Mouse (Mus musculus) CH12.LX (cell line): ENCODE results near the gene Slc13a2. TPM values are rescaled to one million over a fixed set of nuclear protein-coding genes. Genes with fewer than 3 reads are reported as not detected.

Experiments used
- DNase-seq: peaks from one replicate; pipeline ENCODE4 v3.0.0-alpha.2; 2013; ENCODE audit errors: extremely low read depth
- H3K27ac ChIP-seq: 2 replicates; pipeline ENCODE4 v1.5.1; 2012; ENCODE audit warnings: low read depth, mild to moderate bottlenecking, control low read depth, moderate library complexity; ENCODE audit not compliant: insufficient read depth
- H3K27me3 ChIP-seq: replicated peaks from 2 replicates; pipeline ENCODE3; 2012; ENCODE audit warnings: inconsistent platforms
- H3K36me3 ChIP-seq, 2 experiments: replicated peaks in 1 of 2; 2 replicates each; pipeline versions ENCODE3 to v1.6.1; 2012; ENCODE audit warnings: inconsistent platforms in 1 of 2, low read length in 1 of 2, mild to moderate bottlenecking in 1 of 2, mixed read lengths in 1 of 2, moderate library complexity in 1 of 2; ENCODE audit not compliant: control insufficient read depth in 1 of 2, insufficient read depth in 1 of 2
- H3K4me1 ChIP-seq, 2 experiments: 2 replicates each; pipeline ENCODE4 v1.6.1; 2012; ENCODE audit warnings: inconsistent platforms in 1 of 2, moderate library complexity in 1 of 2; ENCODE audit not compliant: insufficient read depth in 2 of 2, control insufficient read depth in 1 of 2
- H3K4me2 ChIP-seq: 2 replicates; pipeline ENCODE4 v1.6.1; 2012; ENCODE audit warnings: low read depth, mild to moderate bottlenecking, control low read depth; ENCODE audit not compliant: poor library complexity, insufficient read depth, severe bottlenecking
- H3K4me3 ChIP-seq, 3 experiments: fragments of 150-350 bp in 1 of 3; sonication (generic) in 1 of 3; replicated peaks in 1 of 3; 2 replicates each; pipeline versions ENCODE3 to v1.5.1; 2011 to 2012; ENCODE audit warnings: low read depth in 2 of 3, low read length in 2 of 3, mild to moderate bottlenecking in 2 of 3, moderate library complexity in 2 of 3, control low read depth in 1 of 3, improper control_type of control experiment in 1 of 3, inconsistent platforms in 1 of 3, mixed read lengths in 1 of 3; ENCODE audit not compliant: poor library complexity in 1 of 3
- H3K79me2 ChIP-seq: replicated peaks from 2 replicates; pipeline ENCODE4 v1.6.1; 2012; ENCODE audit warnings: mild to moderate bottlenecking, moderate library complexity; ENCODE audit not compliant: control insufficient read depth, poor library complexity, insufficient read depth, severe bottlenecking; ENCODE audit errors: extremely low read depth
- H3K9ac ChIP-seq: 2 replicates; pipeline ENCODE4 v1.6.1; 2012; ENCODE audit warnings: low read depth, mild to moderate bottlenecking, control low read depth, moderate library complexity; ENCODE audit not compliant: insufficient read depth
- H3K9me3 ChIP-seq: replicated peaks from 2 replicates; pipeline ENCODE3; 2012; ENCODE audit warnings: low read length, inconsistent platforms, mixed read lengths
- CHD1 ChIP-seq: IDR thresholded peaks from 2 replicates; pipeline ENCODE4 v1.6.1; 2012; ENCODE audit warnings: low read depth, low read length, improper control_type of control experiment, inconsistent platforms
- CHD2 ChIP-seq: IDR thresholded peaks from 2 replicates; pipeline ENCODE4 v1.6.1; 2011; ENCODE audit warnings: low read length, improper control_type of control experiment
- CTCF ChIP-seq, 2 experiments: IDR thresholded peaks in 1 of 2; conservative IDR thresholded peaks in 1 of 2; 2 replicates each; pipeline ENCODE4 v1.5.1; 2011 to 2012; ENCODE audit warnings: low read depth in 2 of 2, low read length in 2 of 2, improper control_type of control experiment in 1 of 2, inconsistent platforms in 1 of 2, mild to moderate bottlenecking in 1 of 2, moderate library complexity in 1 of 2
- HCFC1 ChIP-seq: IDR thresholded peaks from 2 replicates; pipeline ENCODE4 v1.6.1; 2012; ENCODE audit warnings: low read depth, mild to moderate bottlenecking, inconsistent platforms, low read length, improper control_type of control experiment
- KAT2A ChIP-seq: IDR thresholded peaks from 2 replicates; pipeline ENCODE4 v1.6.1; 2012; ENCODE audit warnings: low read length, improper control_type of control experiment, inconsistent platforms; ENCODE audit not compliant: insufficient replicate concordance
- MYC ChIP-seq: IDR thresholded peaks from 2 replicates; pipeline ENCODE4 v1.6.1; 2011; ENCODE audit warnings: low read depth, mild to moderate bottlenecking, improper control_type of control experiment, low read length
- NELFE ChIP-seq: IDR thresholded peaks from 2 replicates; pipeline ENCODE4 v1.6.1; 2011; ENCODE audit warnings: low read depth, low read length, improper control_type of control experiment
- PAX5 ChIP-seq: IDR thresholded peaks from 2 replicates; pipeline ENCODE4 v1.6.1; 2012; ENCODE audit warnings: low read length, inconsistent platforms, mixed read lengths
- POLR2A ChIP-seq: IDR thresholded peaks from 2 replicates; pipeline ENCODE4 v1.6.1; 2011; ENCODE audit warnings: low read depth, mild to moderate bottlenecking, improper control_type of control experiment, low read length
- POLR2AphosphoS2 ChIP-seq: IDR thresholded peaks from 2 replicates; pipeline ENCODE4 v1.6.1; 2011; ENCODE audit warnings: low read depth, low read length, improper control_type of control experiment
- TBP ChIP-seq: conservative IDR thresholded peaks from 2 replicates; pipeline ENCODE4 v1.6.1; 2011; ENCODE audit warnings: low read depth, low read length, improper control_type of control experiment
- USF1 ChIP-seq: IDR thresholded peaks from 2 replicates; pipeline ENCODE4 v1.6.1; 2014; ENCODE audit warnings: low read depth, mild to moderate bottlenecking, inconsistent platforms, low read length, improper control_type of control experiment
- dilution Hi-C: fragments of 300-500 bp; cut with MboI; formaldehyde crosslinking; loops from 2 replicates; pipeline ENCODE4 v1.14.3; 2020; ENCODE audit warnings: low sequenced_read_pairs; ENCODE audit not compliant: extremely low pct_unique_long_range_greater_than_20kb, extremely low pct_ligation_motif_present
- in situ Hi-C: fragments of 300-500 bp; cut with MboI; formaldehyde crosslinking; loops from 3 replicates; pipeline ENCODE4 v1.14.3; 2019; ENCODE audit warnings: low sequenced_read_pairs, low pct_ligation_motif_present, low pct_unique_long_range_greater_than_20kb, mixed read lengths
- polyA plus RNA-seq: library from polyadenylated mRNA; unstranded; fragments of >175 nt; gene quantifications from 2 replicates; pipeline ENCODE4 v1.2.1, GENCODE M21; 2012; ENCODE audit warnings: low read depth; ENCODE audit not compliant: insufficient read length
- total RNA-seq, 2 experiments: library from RNA; depleted of rRNA; stranded (reverse); fragments of 300-350 nt in 1 of 2; fragments of >200 nt in 1 of 2; gene quantifications; 2 replicates each; pipeline ENCODE4 v1.2.3; 2012 to 2014

Gene Slc13a2
- total and polyA plus RNA-seq, 3 experiments, result not detected

- DNase-seq, result no peak
- Histone ChIP-seq H3K9me3 (no peaks in the 10 kb centered on the region), H3K79me2 (no peaks in the 10 kb centered on the region), H3K4me3 (no peak overlapping the region), H3K4me2 (no peak overlapping the region), H3K9ac (no peak overlapping the region), H3K27ac (no peak overlapping the region), H3K4me1 (peaks cover 0 to 4% of the 10 kb centered on the region in 2 experiments; a peak in 1 of 4 replicates), H3K36me3 (no peaks in the 10 kb centered on the region), H3K27me3 (peaks cover 41% of the 10 kb centered on the region)
- in situ Hi-C loops, result no loop called here
- dilution Hi-C loops, result no loop called here
- peak in 1 of 2 experiments; percentile 18; a peak in 1 of 4 replicates for TF ChIP-seq CTCF (conservative IDR thresholded peaks at IDR 0.05 in 1 of 2, IDR thresholded peaks at IDR 0.05 in 1 of 2; ENCODE audit: low read depth in 2 of 2, low read length in 2 of 2)
- TF ChIP-seq CHD2, result no peak
Measured at GRCm38 (mm10) chr11:78428309-78428708, 6.3 kb upstream of the Slc13a2 start.

GRCm38 (mm10) chr11:78427655-78428054 lies 5.6 kb upstream of the Slc13a2 start:
- no peak for DNase-seq
- no peak overlapping the region for H3K4me2 ChIP-seq
- H3K27me3 ChIP-seq, result peaks cover 44% of the 10 kb centered on the region
- H3K4me1 ChIP-seq, result peaks cover 0 to 4% of the 10 kb centered on the region in 2 experiments; a peak in 1 of 4 replicates
- H3K36me3 ChIP-seq, result no peaks in the 10 kb centered on the region
- H3K9me3 ChIP-seq, result no peaks in the 10 kb centered on the region
- H3K4me3 ChIP-seq, result no peak overlapping the region
- H3K9ac ChIP-seq, result no peak overlapping the region
- no peak for TF ChIP-seq CHD2
- no peak overlapping the region for H3K27ac ChIP-seq
- no peaks in the 10 kb centered on the region for H3K79me2 ChIP-seq
- in situ Hi-C loops (no loop called here), dilution Hi-C loops (no loop called here)

- no peaks in the 10 kb centered on the region for H3K79me2 ChIP-seq
- peaks cover 62% of the 10 kb centered on the region for H3K27me3 ChIP-seq
- dilution Hi-C loops, result no loop called here
- no peak overlapping the region for H3K4me3 ChIP-seq
- in situ Hi-C loops, result no loop called here
- peaks cover under 1% of the 10 kb centered on the region in 2 experiments; a peak in 2 of 4 replicates for H3K4me1 ChIP-seq
- H3K9ac ChIP-seq, result no peak overlapping the region
- no peaks in the 10 kb centered on the region for H3K36me3 ChIP-seq
- no peak for TF ChIP-seq TBP
- TF ChIP-seq POLR2AphosphoS2, result no peak
- no peak for TF ChIP-seq USF1
- H3K9me3 ChIP-seq, result no peaks in the 10 kb centered on the region
- no peak for DNase-seq
- H3K27ac ChIP-seq, result no peak overlapping the region
- no peak overlapping the region for H3K4me2 ChIP-seq
Measured at GRCm38 (mm10) chr11:78425572-78425971, 3.6 kb upstream of the Slc13a2 start.

GRCm38 (mm10) chr11:78424352-78424751 lies 2.3 kb upstream of the Slc13a2 start:
- Histone ChIP-seq H3K27ac (no peak overlapping the region), H3K4me3 (no peak overlapping the region), H3K36me3 (no peaks in the 10 kb centered on the region), H3K4me2 (no peak overlapping the region), H3K79me2 (no peaks in the 10 kb centered on the region), H3K27me3 (peaks cover 70% of the 10 kb centered on the region), H3K9me3 (no peaks in the 10 kb centered on the region), H3K9ac (no peak overlapping the region), H3K4me1 (peaks cover 5 to 7% of the 10 kb centered on the region in 2 experiments; a peak in 2 of 4 replicates)
- in situ Hi-C loops (no loop called here), dilution Hi-C loops (no loop called here)
- TF ChIP-seq USF1 (no peak), KAT2A (no peak), CHD1 (no peak), HCFC1 (no peak), TBP (no peak), NELFE (no peak), PAX5 (no peak), POLR2A (no peak), MYC (no peak)
- DNase-seq, result no peak
